Mouse (Mus musculus): ENCODE data around the gene Eif4ebp2.

GRCm38 (mm10) chr10:61385174-61385573, 67.3 kb downstream of the Eif4ebp2 start:
- TF ChIP-seq POLR2A (IDR thresholded peaks at IDR 0.05; ENCODE audit: borderline replicate concordance, extremely low read depth, insufficient read depth, insufficient read length, poor library complexity, severe bottlenecking) = no peak
- TF ChIP-seq CTCF (IDR thresholded peaks at IDR 0.05; ENCODE audit: borderline replicate concordance, extremely low read depth, insufficient read depth, insufficient read length) = no peak
